ENCODE assay signal across 12 mouse cellular contexts in genomic region chr15:77903176-77903575, GRCm38 (mm10). TPM values are rescaled to one million over a fixed set of nuclear protein-coding genes. Genes with fewer than 3 reads are reported as not detected.
DNase-seq lines count a peak whose midpoint lies in the region; ATAC-seq and TF ChIP-seq lines count a peak whose summit lies in the region.
"Had no signal": no experiment of that assay in that cellular context is flagged by ENCODE, and none has a peak within 500 bp of the region (broad histone marks: within the 10 kb centered on the region; RNA-seq: fewer than 3 reads in every experiment).

No protein-coding gene starts in this region.

- TF ChIP-seq CTCF in Patski (IDR thresholded peaks at IDR 0.05): no peak
- no peak for TF ChIP-seq CTCF in forebrain, postnatal 0 days (IDR thresholded peaks at IDR 0.05; ENCODE audit: low read depth)

- CTCF ChIA-PET in Patski (lab: Charles Lee): interaction anchor here (1.1 kb wide), 1 partner anchor 9 kb away, joined by 3 read pairs; no protein-coding TSS in a partner anchor

- peak; percentile 53 for DNase-seq in heart, adult 8-10 months (ENCODE audit: low spot score)
- DNase-seq in heart, embryonic 10.5 days (ENCODE audit: low spot score): no peak
- DNase-seq in Patski (ENCODE audit: low read depth, low spot score): no peak
- peak; percentile 17 for DNase-seq in forebrain, postnatal 0 days
- DNase-seq in c-Kit-positive CD71-positive TER-119-positive erythroid progenitor cells, embryonic 14.5 days (ENCODE audit: low spot score): no peak
- no peak for DNase-seq in cerebellum, adult 9-10 months
- no peak for DNase-seq in urinary bladder, postnatal 14 days (ENCODE audit: low spot score)
- DNase-seq: retina, postnatal 1 day had no signal

- no peak overlapping the region for H3K4me2 ChIP-seq in forebrain, postnatal 0 days (ENCODE audit: low read depth)
- H3K4me2 ChIP-seq in limb, embryonic 12.5 days: no peak overlapping the region
- H3K4me2 ChIP-seq: embryonic facial prominence, embryonic 12.5 days; heart, embryonic 12.5 days; limb, embryonic 15.5 days had no signal

- no peak overlapping the region for H3K27ac ChIP-seq in heart, embryonic 10.5 days
- H3K27ac ChIP-seq in forebrain, postnatal 0 days (ENCODE audit: low read depth, low read length): peak overlapping the region; percentile 35; the same call in 1 of the 2 replicates
- H3K27ac ChIP-seq in limb, embryonic 12.5 days: peak overlapping the region; percentile 45; the same call in 1 of the 2 replicates
- H3K27ac ChIP-seq: embryonic facial prominence, embryonic 12.5 days; limb, embryonic 15.5 days had no signal

- 70% methylated on average over 5 of the region's 5 CpGs for WGBS in heart, embryonic 10.5 days
- WGBS in forebrain, postnatal 0 days: 44% methylated on average over 5 of the region's 5 CpGs
- WGBS in limb, embryonic 12.5 days: 40% methylated on average over 5 of the region's 5 CpGs

- H3K36me3 ChIP-seq in heart, embryonic 10.5 days: no peaks in the 10 kb centered on the region
- H3K36me3 ChIP-seq in forebrain, postnatal 0 days (ENCODE audit: insufficient read depth): no peaks in the 10 kb centered on the region
- H3K36me3 ChIP-seq in limb, embryonic 12.5 days: no peaks in the 10 kb centered on the region
- H3K36me3 ChIP-seq: embryonic facial prominence, embryonic 12.5 days; heart, embryonic 12.5 days; limb, embryonic 15.5 days had no signal

- H3K4me1 ChIP-seq in heart, embryonic 10.5 days: peaks cover 48% of the 10 kb centered on the region
- no peaks in the 10 kb centered on the region for H3K4me1 ChIP-seq in forebrain, postnatal 0 days (ENCODE audit: insufficient read depth)
- H3K4me1 ChIP-seq in limb, embryonic 12.5 days (replicated peaks): peaks cover 49% of the 10 kb centered on the region

- H3K4me3 ChIP-seq in heart, embryonic 10.5 days: no peak overlapping the region
- H3K4me3 ChIP-seq in forebrain, postnatal 0 days (ENCODE audit: low read depth, low read length): no peak overlapping the region
- H3K4me3 ChIP-seq in limb, embryonic 12.5 days (replicated peaks): no peak overlapping the region
- H3K4me3 ChIP-seq: embryonic facial prominence, embryonic 12.5 days; heart, embryonic 12.5 days; limb, embryonic 15.5 days had no signal

- peak; percentile 75 for ATAC-seq in Patski
- peak; percentile 75 for ATAC-seq in forebrain, postnatal 0 days
- ATAC-seq in limb, embryonic 12.5 days (ENCODE audit: insufficient number of reproducible peaks, insufficient read depth, low FRiP score, low TSS enrichment, low read depth): no peak

- no peaks in the 10 kb centered on the region for H3K9me3 ChIP-seq in heart, embryonic 10.5 days
- H3K9me3 ChIP-seq in forebrain, postnatal 0 days (ENCODE audit: low read length): no peaks in the 10 kb centered on the region
- no peaks in the 10 kb centered on the region for H3K9me3 ChIP-seq in limb, embryonic 12.5 days
- H3K9me3 ChIP-seq: embryonic facial prominence, embryonic 12.5 days; heart, embryonic 12.5 days; limb, embryonic 15.5 days had no signal

- no peaks in the 10 kb centered on the region for H3K27me3 ChIP-seq in heart, embryonic 10.5 days (ENCODE audit: insufficient read depth, poor library complexity, severe bottlenecking)
- H3K27me3 ChIP-seq in Patski: no peaks in the 10 kb centered on the region
- H3K27me3 ChIP-seq in forebrain, postnatal 0 days (ENCODE audit: insufficient read depth, low read length): peaks cover 3% of the 10 kb centered on the region; the same call in 1 of the 2 replicates
- peaks cover 4% of the 10 kb centered on the region for H3K27me3 ChIP-seq in limb, embryonic 12.5 days
- H3K27me3 ChIP-seq: heart, embryonic 12.5 days; limb, embryonic 15.5 days had no signal

- in situ Hi-C loops in Patski (cut with MboI; ENCODE audit: low pct_unique_long_range_greater_than_20kb): no loop called here

- POLR2A ChIA-PET in Patski (lab: Charles Lee): interaction anchor here (0.7 to 1.3 kb wide), 3 partner anchors 9 to 59 kb away, joined by 3 to 4 read pairs (median 3); no protein-coding TSS in a partner anchor

- no peak overlapping the region for H3K9ac ChIP-seq in forebrain, postnatal 0 days
- no peak overlapping the region for H3K9ac ChIP-seq in limb, embryonic 12.5 days (replicated peaks)
- H3K9ac ChIP-seq: embryonic facial prominence, embryonic 12.5 days; heart, embryonic 12.5 days; limb, embryonic 15.5 days had no signal

RNA-seq across cellular contexts. Expression of gene Txn2, which starts 25.6 kb away (rescaled TPM):
- 100 to 1,000 TPM; 303 to 339 (median 309) TPM for total RNA-seq in heart, adult 8-10 months (2022)
- polyA plus RNA-seq in heart, embryonic 10.5 days (2016; fragmentation: Nextera tagmentation; extraction: Ambion mirVana): 311 and 315 TPM in 2 replicates
- polyA plus RNA-seq in Patski (2021): 181 TPM
- total RNA-seq in forebrain, postnatal 0 days (2014; rRNA removed): 35.8 and 36.5 TPM in 2 replicates
- polyA plus RNA-seq in forebrain, postnatal 0 days (2015; fragmentation: Nextera tagmentation; extraction: Ambion mirVana): 200 and 227 TPM in 2 replicates
- polyA plus RNA-seq in limb, embryonic 12.5 days (2016; fragmentation: Nextera tagmentation; extraction: Ambion mirVana): 215 and 217 TPM in 2 replicates

RNA-seq across cellular contexts. Expression of gene Foxred2, which starts 53.3 kb away (rescaled TPM):
- under 1 TPM; 0.27 to 0.53 (median 0.39) TPM for total RNA-seq in heart, adult 8-10 months (2022)
- 1.7 and 2.8 TPM in 2 replicates for polyA plus RNA-seq in heart, embryonic 10.5 days (2016; fragmentation: Nextera tagmentation; extraction: Ambion mirVana)
- polyA plus RNA-seq in Patski (2021): 16.1 TPM
- total RNA-seq in forebrain, postnatal 0 days (2014; rRNA removed): 24.5 and 26.9 TPM in 2 replicates
- 9.4 and 10.6 TPM in 2 replicates for polyA plus RNA-seq in forebrain, postnatal 0 days (2015; fragmentation: Nextera tagmentation; extraction: Ambion mirVana)
- 6.4 and 7.5 TPM in 2 replicates for polyA plus RNA-seq in limb, embryonic 12.5 days (2016; fragmentation: Nextera tagmentation; extraction: Ambion mirVana)

Comparison
In these comparisons a context has a peak if more than half of its experiments do, and no peak if none do; other contexts are left out.
1. DNase-seq: peak in heart, adult 8-10 months (single experiment) and forebrain, postnatal 0 days (single experiment); none in heart, embryonic 10.5 days (single experiment), Patski (single experiment), c-Kit-positive CD71-positive TER-119-positive erythroid progenitor cells, embryonic 14.5 days (single experiment), cerebellum, adult 9-10 months (single experiment) and urinary bladder, postnatal 14 days (single experiment).